ENCODE assay signal across 8 mouse cellular contexts in genomic region chr5:21263202-21264055, GRCm38 (mm10).
DNase-seq lines count a peak whose midpoint lies in the region; ATAC-seq lines count a peak whose summit lies in the region.

No protein-coding gene starts in this region.

- 42% methylated on average over 18 of the region's 18 CpGs for WGBS in forebrain, embryonic 11.5 days
- 66% methylated on average over 18 of the region's 18 CpGs for WGBS in limb, embryonic 11.5 days
- WGBS in liver, embryonic 11.5 days: 64% methylated on average over 18 of the region's 18 CpGs

- no peaks in the 10 kb centered on the region for H3K9me3 ChIP-seq in forebrain, embryonic 11.5 days (ENCODE audit: control insufficient read depth, low read length)
- H3K9me3 ChIP-seq in limb, embryonic 11.5 days (ENCODE audit: control insufficient read depth, low read length): no peaks in the 10 kb centered on the region
- no peaks in the 10 kb centered on the region for H3K9me3 ChIP-seq in liver, embryonic 11.5 days (ENCODE audit: control insufficient read depth, low read length)

- H3K9ac ChIP-seq in forebrain, embryonic 11.5 days (ENCODE audit: low read length): no peak overlapping the region
- no peak overlapping the region for H3K9ac ChIP-seq in limb, embryonic 11.5 days (ENCODE audit: low read length)
- no peak overlapping the region for H3K9ac ChIP-seq in liver, embryonic 11.5 days (ENCODE audit: low read depth, low read length)

- no peak overlapping the region for H3K4me3 ChIP-seq in forebrain, embryonic 11.5 days (ENCODE audit: low read depth, low read length)
- no peak overlapping the region for H3K4me3 ChIP-seq in limb, embryonic 11.5 days (ENCODE audit: low read depth, low read length)
- no peak overlapping the region for H3K4me3 ChIP-seq in liver, embryonic 11.5 days (ENCODE audit: low read depth, low read length)

- H3K4me1 ChIP-seq in forebrain, embryonic 11.5 days (replicated peaks; ENCODE audit: control insufficient read depth, insufficient read depth, low read length): peaks cover 3% of the 10 kb centered on the region; the same call in 1 of the 2 replicates
- H3K4me1 ChIP-seq in limb, embryonic 11.5 days (ENCODE audit: control insufficient read depth, insufficient read depth, low read length): peaks cover 5% of the 10 kb centered on the region; the same call in 1 of the 2 replicates
- H3K4me1 ChIP-seq in liver, embryonic 11.5 days (replicated peaks; ENCODE audit: control insufficient read depth, insufficient read depth, low read length): no peaks in the 10 kb centered on the region

- H3K27me3 ChIP-seq in forebrain, embryonic 11.5 days (ENCODE audit: control insufficient read depth, insufficient read depth, low read length): no peaks in the 10 kb centered on the region
- no peaks in the 10 kb centered on the region for H3K27me3 ChIP-seq in limb, embryonic 11.5 days (ENCODE audit: control insufficient read depth, insufficient read depth, low read length)
- H3K27me3 ChIP-seq in liver, embryonic 11.5 days (replicated peaks; ENCODE audit: control insufficient read depth, insufficient read depth, low read length): no peaks in the 10 kb centered on the region

- H3K27ac ChIP-seq in forebrain, embryonic 11.5 days (ENCODE audit: low read depth, low read length): peak overlapping the region; percentile 25
- H3K27ac ChIP-seq in limb, embryonic 11.5 days (replicated peaks; ENCODE audit: low read depth, low read length): no peak overlapping the region
- no peak overlapping the region for H3K27ac ChIP-seq in liver, embryonic 11.5 days (ENCODE audit: low read depth, low read length)

- H3K4me2 ChIP-seq in forebrain, embryonic 11.5 days (ENCODE audit: low read depth, low read length, severe bottlenecking): no peak overlapping the region
- H3K4me2 ChIP-seq in limb, embryonic 11.5 days (ENCODE audit: low read depth, severe bottlenecking): no peak overlapping the region
- H3K4me2 ChIP-seq in liver, embryonic 11.5 days: no peak overlapping the region

- peak; percentile 64 to 68 for DNase-seq in right cerebral cortex, postnatal 10 days (ENCODE audit: low spot score in 2 of 2)
- DNase-seq in right cerebral cortex, postnatal 14 days: no peak
- DNase-seq in forebrain, embryonic 11.5 days (ENCODE audit: low spot score): peak; percentile 72
- peak; percentile 44 for DNase-seq in limb, embryonic 11.5 days (ENCODE audit: low spot score)
- peak; percentile 96 for DNase-seq in retina, postnatal 1 day
- DNase-seq in liver, embryonic 11.5 days (ENCODE audit: low spot score): no peak
- DNase-seq in urinary bladder, adult 18-20 months (ENCODE audit: low spot score in 2 of 2): no peak
- no peak for DNase-seq in frontal cortex, postnatal 14 days (ENCODE audit: low spot score in 2 of 2)

- H3K36me3 ChIP-seq in forebrain, embryonic 11.5 days (ENCODE audit: control insufficient read depth, insufficient read depth, low read length): no peaks in the 10 kb centered on the region
- H3K36me3 ChIP-seq in limb, embryonic 11.5 days (ENCODE audit: control insufficient read depth, insufficient read depth, low read length): no peaks in the 10 kb centered on the region
- no peaks in the 10 kb centered on the region for H3K36me3 ChIP-seq in liver, embryonic 11.5 days (ENCODE audit: control insufficient read depth, insufficient read depth, low read length)

- ATAC-seq in forebrain, embryonic 11.5 days (replicated peaks; ENCODE audit: low FRiP score): peak; percentile 76
- ATAC-seq in limb, embryonic 11.5 days (ENCODE audit: insufficient number of reproducible peaks, low FRiP score, low TSS enrichment, low read depth): no peak
- no peak for ATAC-seq in liver, embryonic 11.5 days (replicated peaks; ENCODE audit: low FRiP score)

Comparison
In these comparisons a context has a peak if more than half of its experiments do, and no peak if none do; other contexts are left out.
1. DNase-seq: peak in right cerebral cortex, postnatal 10 days (2 of 2), forebrain, embryonic 11.5 days (single experiment), limb, embryonic 11.5 days (single experiment) and retina, postnatal 1 day (single experiment); none in right cerebral cortex, postnatal 14 days (single experiment), liver, embryonic 11.5 days (single experiment), urinary bladder, adult 18-20 months (0 of 2) and frontal cortex, postnatal 14 days (0 of 2).